Mouse (Mus musculus) adrenal gland, adult 8-10 months (tissue): ENCODE results near the gene Ttyh3. TPM values are rescaled to one million over a fixed set of nuclear protein-coding genes. Genes with fewer than 3 reads are reported as not detected.

Experiments
- DNase-seq: peaks from one replicate; pipeline ENCODE4 v3.0.0; 2022
- total RNA-seq, 4 experiments: library from RNA; stranded (reverse); gene quantifications; 2 replicates each; pipeline ENCODE4 v1.2.4; 2022

Ttyh3 gene
- total RNA-seq, 4 experiments from 2014 or later: 49.8 to 100 (median 77.4) TPM

DNA sequence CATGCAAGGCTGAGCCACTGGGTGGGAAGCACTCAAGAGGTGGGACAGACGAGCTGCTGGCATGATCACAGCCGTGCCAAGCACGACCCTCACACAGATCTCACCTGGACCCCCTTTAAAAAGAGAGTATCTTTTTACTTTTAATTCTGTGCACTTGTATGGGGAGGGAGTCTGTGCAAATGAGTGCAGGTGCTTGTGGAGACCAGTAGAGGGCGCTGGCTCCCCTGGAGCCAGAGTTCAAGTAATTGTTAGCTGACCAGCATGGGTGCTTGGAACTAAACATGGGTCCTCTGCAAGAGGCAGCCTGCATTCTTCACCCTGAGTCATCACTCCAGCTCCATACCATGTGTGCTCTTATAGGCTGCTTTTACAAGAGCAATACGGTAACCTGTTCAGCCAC lies 21.3 kb downstream of the Ttyh3 start:
- DNase-seq: no peak

DNA sequence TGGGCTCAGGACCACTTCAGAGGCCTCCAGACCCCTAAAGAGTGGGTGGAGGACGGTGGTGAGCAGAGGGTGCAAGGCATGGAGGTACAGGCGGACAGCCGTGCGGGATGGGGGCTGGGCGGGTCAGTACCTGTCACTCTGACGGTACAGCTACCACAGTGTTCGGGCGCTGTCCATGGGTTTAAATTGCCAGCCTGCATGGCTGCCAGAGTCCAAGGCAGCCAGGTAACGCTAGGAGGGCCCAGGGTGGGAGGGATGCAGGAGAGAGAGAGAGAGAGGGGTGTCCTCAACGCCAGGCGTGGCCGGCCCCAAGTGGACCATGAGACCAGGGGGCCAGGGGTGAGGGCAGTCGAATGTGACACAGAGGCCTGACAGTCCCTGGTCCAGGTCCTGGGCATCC lies 23.9 kb downstream of the Ttyh3 start:
- DNase-seq: no peak

DNA sequence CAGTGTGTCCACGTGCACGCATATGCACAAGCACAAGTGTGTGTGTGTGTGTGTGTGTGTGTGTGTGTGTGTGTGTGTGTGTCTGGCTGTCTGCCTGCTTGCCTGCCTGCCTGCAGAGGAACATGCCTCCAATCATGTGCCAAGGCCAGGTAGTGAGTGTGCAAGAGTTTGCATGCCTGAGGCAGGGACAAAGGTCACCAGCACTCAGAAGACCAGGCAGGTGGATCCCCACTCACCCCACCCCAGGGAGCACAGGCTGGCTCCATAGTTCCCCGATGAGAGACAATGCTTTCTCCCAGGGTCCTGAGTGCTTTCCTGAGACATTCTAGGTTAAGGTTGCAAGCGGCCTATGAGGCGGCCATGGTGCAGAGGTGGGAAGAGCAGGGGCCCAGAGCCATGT lies 24.6 kb downstream of the Ttyh3 start:
- no peak for DNase-seq

DNA sequence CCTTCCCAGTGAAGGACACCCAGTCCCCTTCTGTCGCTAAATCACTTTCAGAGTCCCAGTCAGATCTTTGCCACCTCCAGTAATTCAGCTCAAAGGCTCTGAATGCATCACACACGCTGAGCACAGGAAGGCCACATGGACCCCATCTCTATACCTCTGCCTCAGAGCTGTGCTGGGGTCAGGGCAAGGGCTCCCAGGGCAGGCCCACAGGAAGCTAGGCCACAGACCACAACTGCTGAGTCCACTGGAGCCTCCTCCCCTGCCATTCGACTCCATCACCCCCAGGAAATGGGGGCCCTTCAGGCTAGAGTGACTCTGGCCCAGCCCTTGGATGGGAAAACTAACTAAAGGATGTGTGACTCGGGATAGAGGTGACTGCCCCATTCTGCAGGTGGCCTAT lies 25.0 kb downstream of the Ttyh3 start:
- no peak for DNase-seq

DNA sequence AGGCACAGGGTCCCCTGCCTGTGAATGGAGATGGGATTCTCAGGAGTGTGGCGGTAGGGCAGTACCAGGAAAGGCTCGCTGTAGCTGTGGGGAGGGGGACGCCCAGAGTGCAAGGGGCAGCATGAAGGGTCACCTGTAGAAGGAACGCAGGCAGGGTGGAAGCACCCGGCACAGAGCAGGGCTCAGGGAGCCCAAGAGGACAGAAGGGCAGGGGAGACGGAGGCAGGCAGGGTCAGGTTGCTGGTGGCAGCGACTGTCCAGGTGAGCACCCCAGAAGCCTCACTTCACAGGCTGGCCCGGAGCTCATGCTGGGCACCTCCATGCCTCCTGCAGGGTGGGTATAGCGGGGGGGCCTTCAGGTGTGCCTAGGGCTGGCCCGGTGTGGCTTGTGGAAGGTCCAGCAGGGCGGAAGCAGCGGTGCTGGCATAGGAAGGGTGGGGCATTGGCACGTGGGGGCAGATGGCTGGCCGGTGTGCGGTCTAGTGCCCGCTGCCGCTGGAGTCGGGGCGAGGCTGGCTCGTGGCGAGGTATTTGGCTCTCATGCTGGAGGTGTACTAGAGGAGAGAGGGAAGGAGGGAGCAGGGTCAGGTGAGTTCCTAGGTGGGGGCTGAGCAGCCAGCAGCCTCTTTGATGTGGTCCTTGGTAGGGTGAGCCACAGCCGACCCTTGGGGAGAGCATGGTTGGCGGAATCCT lies 25.7 kb downstream of the Ttyh3 start:
- no peak for DNase-seq

DNA sequence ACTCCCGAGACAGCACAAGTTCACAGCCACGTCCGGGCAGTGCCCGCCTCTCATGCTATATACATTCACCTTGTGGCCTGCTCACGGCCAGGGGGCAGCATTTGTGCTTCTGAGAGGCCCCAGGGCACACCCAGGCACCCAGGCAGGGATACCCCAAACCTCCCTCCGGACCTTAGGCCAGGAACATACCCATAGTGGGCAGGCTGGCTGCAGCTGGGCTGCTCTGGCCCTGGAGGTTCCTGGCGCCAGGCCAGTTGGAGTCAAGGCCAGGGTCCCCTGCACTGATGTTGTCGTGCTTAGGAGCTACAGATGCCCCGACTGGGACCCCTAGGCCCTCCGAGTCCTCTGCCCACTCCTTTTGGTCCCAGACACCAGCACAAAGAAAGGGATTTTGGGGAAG lies 27.3 kb downstream of the Ttyh3 start:
- DNase-seq: no peak

DNA sequence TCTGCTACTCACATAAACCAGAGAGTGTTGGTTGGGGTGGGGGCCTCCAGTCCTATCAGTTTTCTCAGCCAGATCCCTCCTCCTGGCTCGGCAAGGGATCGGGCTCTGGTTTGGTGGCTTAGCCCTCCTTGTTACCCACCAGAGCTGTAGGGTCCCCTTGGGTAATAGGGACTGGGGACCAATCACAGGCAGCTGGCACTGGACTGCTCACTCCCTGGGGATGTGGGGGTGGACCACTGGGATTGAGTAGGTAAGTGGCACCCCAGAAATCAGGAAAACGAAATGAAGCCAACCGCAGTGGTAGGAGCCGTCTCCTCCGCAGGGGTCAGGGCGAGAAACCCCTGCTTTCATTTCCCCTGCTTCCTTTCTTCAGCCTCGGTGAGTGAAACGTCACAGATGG lies 27.7 kb downstream of the Ttyh3 start:
- no peak for DNase-seq

DNA sequence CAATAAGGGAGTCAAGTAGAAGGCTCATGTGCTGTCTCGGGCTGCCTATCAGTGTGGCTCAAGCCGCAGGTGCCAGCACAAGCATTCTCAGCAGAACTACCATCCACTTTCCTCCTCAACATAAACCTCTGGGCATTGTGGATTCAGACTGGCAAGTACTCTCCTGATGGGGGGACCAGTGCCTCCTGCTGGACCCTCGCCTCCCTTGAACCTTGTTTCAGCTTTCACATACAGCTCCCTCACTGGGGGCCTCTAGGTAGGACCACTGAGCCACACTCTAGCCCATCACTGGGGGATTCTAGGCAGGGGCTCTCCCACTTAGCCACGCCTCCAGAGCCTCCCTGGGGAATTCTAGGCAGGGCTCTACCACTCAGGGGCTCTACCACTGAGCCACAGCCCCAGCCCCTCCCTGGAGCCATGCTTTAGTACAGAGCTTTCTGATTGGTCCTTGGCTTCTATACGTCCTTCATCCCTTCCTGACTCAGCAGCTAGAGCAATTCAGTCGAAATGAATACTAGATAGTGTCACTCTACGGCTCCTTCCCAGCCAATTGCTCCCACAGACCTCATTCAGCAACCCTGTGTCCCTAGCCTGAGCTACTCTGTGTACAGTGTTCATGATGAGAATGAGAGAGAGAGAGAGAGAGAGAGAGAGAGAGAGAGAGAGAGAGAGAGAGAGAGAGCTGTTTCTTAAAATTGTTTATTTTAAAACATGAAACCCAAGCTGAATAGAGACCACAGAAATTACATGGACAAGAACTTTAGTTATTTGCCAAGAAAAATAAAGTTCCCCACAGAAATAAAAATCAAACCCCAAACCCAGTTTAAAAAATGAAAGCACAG lies 28.7 kb downstream of the Ttyh3 start:
- no peak for DNase-seq

DNA sequence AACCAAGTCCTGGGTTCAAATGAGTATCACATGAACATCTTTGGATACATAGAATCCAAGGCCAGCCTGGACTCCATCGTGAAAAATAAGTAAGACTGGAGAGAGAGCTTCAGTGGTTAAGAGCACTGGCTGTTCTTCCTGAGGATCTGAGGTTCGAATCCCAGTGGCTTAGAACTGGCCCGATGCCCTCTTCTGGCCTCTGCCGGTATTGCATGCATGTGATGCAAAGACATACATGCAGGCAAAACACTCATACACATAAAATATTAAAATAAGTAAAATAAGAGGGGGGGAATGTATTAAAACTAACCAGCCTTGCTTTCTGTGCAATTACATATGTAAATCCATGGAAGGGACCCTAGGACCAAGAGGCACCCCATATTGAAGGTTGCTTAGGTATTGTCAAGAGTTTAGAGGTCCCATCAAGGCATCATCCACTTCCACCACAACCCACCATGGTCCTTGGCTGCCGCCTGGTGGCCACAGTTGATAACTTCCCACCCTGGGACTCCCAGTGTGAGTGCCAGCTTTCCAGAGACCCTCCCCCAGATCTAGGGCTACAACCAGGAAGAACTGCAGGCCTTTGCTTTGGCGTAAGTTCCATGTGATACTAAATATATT lies 29.6 kb downstream of the Ttyh3 start:
- peak; percentile 69 for DNase-seq

DNA sequence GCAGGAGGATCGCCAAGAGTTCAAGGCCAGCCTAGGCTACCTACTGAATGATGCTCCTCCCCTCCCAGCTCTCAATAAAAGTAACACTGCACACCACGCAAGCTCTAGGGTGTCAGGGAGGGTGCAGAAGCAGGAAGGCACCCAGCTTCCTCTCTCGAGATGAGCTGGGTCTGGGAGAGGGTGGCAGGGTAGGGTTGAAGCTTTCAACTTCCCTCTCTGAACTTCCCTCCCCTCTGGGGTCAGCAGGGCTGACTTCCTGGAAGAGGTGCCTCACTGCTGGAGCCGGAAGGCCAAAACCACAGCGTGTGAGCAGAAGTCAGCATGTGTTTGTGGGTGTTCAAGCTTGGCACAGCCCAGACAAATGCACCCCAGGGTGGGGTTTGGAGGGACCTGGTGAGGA lies 31.1 kb downstream of the Ttyh3 start:
- no peak for DNase-seq

DNA sequence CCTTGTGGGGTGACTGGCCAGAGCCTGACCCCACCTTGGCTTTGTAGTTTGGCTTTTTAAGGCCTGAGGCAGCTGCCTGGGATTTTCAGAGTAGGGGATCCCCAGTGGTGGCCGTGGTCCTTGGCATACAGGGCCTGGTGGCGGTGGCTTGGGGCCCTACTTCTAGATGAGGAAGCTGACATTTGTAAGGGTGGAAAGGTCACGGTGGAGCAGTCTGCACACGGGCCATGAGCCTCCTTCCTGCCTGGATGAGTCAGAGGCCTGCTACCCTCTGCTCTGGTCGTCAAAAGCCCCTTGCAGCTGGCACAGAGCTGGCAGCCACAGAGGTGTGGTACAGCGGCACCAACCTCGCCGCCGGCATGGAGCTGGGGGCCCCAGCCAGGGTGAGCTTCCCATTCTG lies 32.1 kb downstream of the Ttyh3 start:
- DNase-seq: no peak

DNA sequence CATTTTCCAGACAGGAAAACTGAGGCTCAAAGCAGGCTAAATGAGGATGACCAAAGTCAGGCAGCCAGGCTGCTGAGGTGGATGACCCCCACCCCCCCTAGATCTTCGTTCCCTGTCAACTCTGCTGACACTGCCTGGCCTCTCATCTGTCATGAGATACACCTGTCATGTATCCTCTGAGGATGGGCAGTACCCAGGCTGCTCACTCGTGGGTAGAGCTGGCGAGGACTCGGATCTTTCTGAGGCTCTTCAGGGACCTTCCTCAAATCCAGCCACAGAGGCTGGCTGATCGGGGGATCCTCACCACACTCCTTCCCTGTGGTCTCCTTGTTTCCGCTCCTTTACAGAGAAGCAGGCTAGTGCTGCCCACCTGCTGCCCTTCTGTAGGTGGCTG lies 32.7 kb downstream of the Ttyh3 start:
- no peak for DNase-seq

DNA sequence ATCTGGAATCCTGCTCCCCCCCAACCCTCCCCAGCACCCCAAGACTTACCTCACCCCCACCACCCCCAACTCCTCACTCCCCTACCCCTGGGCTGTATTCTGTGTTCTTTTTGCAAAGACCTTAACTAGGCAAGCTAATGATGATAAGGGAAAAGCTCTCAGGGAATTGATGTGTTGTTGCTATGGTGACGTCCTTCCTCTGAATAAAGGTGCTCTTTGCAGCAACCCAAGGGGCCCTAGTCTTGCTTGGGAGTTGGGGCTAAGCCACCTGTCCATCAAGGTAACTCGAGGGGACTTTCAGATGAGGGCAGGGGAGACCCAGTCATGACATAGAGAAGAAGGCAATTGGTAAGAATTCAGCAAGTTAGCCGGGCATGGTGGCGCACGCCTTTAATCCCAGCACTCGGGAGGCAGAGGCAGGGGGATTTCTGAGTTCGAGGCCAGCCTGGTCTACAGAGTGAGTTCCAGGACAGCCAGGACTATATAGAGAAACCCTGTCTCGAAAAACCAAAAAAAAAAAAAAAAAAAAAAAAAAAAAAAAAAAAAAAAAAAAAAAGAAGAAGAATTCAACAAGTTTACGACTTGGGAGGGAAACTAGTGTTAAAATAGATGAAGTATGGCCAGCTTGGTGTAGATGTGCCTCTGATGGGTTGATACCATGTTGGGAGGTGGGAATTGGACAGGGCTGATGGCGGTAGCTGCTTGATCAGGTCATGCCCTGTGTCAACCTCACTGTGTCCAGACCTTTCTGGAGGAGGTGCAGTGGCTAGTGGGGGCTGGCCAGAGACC lies 33.3 kb downstream of the Ttyh3 start:
- DNase-seq: no peak

DNA sequence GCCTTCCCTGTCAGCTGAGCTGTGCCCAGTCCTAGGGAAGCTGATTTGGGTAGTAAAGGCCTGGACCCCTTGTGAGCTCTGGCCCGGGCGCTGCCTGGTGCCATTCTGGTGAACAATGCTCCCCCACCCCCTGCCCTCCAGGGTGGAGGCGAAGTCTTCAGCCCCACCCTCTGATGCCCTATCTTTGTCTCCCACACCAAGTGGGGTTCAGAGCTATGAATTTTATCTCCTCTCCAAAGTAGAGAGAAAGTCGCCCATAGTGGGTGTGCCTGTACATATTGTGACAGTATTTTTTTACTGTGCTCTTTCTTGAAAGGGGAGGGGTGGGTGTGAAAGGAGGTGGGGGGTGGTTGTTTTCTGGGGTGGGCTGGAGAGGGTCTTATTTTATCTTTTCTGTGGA lies 34.0 kb downstream of the Ttyh3 start:
- no peak for DNase-seq

DNA sequence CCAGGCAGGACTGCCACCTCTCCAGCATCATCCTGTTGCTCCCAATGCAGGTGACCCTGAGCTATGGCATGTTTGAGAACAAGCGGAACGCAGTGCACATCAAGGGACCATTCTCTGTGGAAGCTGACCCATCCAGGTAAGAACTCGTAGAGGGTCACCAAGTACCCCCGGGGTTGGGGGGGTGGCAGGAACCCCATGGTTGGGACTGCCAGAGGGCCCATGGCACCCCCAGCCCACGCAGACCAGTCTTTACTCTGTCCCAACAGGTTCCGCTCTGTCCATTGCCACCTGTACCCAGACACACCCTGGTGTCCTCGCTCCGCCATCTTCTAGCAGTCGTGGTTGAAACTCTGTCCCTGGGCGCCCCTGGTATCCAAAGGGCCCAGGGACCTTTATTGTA lies 34.7 kb downstream of the Ttyh3 start:
- DNase-seq: no peak

DNA sequence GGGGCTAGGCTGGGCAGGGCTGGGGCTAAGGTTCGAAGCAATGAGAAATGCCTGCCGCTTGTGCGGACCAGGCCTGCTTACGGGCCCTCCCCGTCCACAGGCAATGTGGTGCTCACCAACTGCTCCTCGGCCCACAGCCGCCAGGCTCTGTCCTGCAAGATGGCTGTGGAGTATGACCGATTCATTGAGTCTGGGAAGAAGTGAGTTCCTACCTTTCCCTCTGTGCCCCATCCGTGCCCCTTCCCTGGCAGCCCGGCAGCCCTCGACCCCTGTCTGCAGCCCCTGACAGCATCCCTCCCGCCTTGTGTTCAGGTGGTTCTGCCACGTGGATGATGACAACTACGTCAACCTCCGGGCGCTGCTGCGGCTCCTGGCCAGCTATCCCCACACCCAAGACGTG lies 36.6 kb downstream of the Ttyh3 start:
- DNase-seq: no peak

DNA sequence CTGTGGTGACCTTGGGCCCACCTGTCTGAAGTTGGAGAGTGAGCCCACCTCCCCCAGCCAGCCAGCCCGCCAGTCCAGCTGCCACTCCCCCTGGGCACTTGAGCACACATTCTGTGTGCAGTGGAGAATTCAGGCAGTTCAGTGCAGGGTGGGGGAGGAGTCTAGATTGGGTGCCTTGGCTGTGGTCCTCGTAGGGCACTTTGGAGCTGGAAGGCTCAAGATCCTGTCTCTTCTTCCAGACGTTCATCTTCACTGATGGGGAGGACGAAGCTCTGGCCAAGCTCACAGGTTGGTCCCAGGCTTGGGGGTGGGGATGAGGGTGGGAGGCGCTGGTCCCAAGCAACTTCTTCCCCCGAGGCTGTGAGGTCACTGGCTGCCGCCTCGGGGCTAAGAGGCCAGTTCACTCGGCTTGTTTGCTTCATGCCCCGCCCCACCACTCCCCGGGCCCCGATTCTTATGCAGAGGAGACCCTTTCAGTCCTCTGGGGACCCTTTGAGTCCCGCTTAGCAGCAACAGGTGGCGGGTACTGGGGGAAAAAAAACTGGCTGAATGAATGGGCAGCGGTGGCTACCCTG lies 37.1 kb downstream of the Ttyh3 start:
- DNase-seq: no peak

DNA sequence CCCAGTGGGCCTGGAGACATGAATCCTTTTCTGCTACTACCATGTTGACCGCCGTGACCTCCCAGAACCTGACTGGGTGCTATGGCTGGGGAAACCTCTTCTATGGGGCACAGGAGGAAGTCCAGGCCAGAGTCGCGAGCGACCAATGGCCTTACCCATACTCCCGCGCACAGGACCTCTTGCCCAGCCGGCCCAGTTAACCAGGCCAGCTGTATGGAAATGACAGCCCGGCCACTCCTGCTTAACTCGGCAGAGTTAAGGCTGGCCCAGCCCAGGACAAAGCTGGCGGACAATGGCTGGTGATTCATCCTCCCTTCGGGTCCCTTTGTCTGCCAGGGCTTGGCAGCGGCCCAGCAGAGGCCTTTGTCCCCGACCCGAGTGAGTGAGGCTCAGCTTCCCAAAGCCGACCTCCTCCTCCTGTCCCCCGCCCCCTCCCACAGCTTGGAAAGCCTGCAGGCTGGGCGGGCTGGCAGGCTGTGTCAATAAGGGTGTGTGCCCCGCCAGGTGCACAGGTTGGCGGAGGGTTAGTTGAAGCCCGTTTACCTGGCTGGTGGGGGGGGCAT lies 37.7 kb downstream of the Ttyh3 start:
- peak; percentile 81 for DNase-seq

DNA sequence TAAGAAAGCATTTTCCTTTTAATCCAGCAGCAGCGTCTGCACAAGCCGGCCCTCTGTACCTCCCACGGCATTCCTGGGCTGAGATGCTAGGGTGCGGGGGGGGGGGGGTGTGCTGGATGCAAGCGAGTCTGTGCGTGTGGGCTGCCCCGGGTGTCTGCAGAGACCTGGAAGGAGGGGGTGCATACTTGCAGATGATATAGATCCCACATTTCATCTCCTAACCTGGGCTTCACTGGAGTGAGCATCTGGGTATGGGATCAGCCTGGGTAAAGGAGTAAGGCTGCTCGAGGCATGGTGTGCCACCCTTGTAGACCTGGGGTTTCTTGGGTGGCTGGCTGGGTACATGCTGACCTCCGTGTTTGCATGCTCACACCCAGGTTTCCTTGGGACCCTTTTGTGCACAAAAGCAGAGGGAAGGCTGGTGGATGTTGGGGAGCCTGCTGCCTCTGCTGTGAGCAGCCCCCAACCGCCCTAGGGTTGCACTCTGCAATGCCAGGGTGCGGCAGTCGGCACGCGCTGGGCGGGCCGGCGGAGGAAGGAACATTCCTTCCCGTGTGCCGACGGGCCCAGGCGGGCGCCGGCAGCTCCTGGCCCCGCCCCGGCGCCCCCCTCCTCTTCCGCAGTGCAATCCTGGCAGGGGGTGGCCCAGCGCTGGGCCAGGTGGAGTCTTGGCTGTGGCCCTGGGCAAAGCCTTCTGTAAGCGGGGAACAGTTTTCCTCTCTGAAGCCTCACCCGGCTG lies 38.4 kb downstream of the Ttyh3 start:
- no peak for DNase-seq

DNA sequence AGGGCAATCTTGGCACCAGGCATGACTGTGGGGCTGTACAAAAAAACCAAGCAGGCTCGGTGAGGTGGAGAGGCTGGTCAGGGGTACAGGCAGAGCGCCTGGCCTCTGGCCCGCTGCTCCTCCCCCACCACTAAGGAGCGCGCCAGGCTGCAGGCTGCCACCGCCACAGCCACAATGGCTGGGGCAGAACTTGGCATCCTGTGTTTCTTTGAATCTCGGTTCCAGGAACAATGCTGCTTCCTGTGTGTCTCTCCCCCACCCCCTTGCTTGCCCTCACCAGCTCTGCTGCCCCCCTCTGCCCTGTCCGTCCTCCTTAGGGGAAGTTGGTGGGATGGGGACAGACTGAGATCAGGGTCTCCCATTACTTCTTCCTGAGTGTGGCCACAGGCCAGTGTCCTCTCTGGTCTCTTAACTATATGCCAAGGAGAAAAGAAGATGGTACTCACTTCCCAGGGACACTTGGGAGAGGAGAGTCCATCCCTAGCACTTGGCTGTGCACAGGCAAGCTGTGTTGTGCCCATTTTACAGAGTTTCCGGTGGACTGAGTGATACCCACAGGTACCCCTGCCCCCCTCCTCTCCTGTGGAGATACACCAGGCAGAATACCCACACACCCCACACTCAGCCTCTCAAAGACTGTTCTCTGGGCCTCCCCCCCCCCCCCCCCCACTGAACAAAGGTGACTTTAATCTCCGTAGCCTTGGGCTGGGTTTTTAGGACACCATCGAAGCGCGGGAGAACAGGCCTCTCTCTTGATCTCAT lies 39.1 kb downstream of the Ttyh3 start:
- no peak for DNase-seq

DNA sequence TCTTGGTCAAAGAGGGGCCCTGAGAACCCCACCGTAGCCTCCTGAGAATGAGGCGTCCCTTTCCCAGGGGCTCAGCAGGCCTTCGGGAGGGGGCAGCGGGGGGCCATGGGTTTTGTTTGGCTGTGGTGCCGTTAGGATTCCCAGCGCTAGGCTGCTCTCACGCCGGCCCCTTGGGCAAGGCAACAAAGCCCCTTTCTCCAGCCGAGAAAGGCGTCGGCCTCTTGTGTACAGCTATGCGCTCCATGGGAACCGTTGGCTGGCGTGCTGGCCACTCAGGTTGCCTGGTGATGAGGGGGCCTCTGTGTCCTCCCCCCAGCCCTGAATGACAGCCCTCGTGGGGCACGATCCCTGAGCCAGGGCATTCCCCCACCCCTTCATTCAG lies 40.2 kb downstream of the Ttyh3 start:
- no peak for DNase-seq
